Mouse (Mus musculus): Measurements from ENCODE around the gene Notch2.

DNA sequence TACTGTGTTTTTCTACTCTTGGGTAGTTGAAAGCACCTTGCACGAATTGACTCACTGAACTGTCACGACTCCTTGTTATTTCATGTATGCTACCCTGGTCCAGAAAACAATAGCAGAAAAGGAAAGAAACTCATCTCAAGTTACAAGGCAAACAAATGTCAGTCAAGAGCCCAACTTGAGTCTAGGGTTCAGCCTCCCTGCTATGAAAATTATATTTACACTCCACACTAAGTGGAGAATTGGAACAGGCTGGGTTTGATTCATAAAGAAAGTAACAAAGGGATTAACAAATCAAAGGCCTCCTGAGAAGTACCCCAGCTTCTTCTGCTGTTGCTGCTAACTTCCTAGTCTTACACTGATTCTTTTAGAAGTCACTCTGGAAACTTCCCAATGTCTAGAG lies 40.0 kb upstream of the Notch2 start:
- TF ChIP-seq CTCF (IDR thresholded peaks at IDR 0.05; ENCODE audit: extremely low read depth, insufficient read depth, low read length) (no peak), POLR2A (IDR thresholded peaks at IDR 0.05; ENCODE audit: extremely low read depth, insufficient read depth, low read length) (no peak)

All from cortical plate, adult 2 months (tissue).